Mouse (Mus musculus) right cerebral cortex, postnatal 25 days (tissue): ENCODE measurements around the gene Vps36.

ENCODE experiments used
- DNase-seq: peaks from one replicate; pipeline ENCODE4 v3.0.0; 2022

Vps36 gene

GRCm38 (mm10) chr8:22192660-22193431 lies at the start of gene Vps36:
Gene Vps36, plus strand, starts transcription at chr8:22192809.
- peak; percentile 85 for DNase-seq

GRCm38 (mm10) chr8:22143764-22144491 lies 48.7 kb upstream of the Vps36 start:
- no peak for DNase-seq

GRCm38 (mm10) chr8:22145831-22146230 lies 46.8 kb upstream of the Vps36 start:
- DNase-seq, result no peak

- no peak for DNase-seq
Measured at GRCm38 (mm10) chr8:22147706-22148366, 44.8 kb upstream of the Vps36 start.

GRCm38 (mm10) chr8:22148367-22148740 lies 44.3 kb upstream of the Vps36 start:
- DNase-seq, result no peak

GRCm38 (mm10) chr8:22149643-22150344 lies 42.8 kb upstream of the Vps36 start:
- no peak for DNase-seq

GRCm38 (mm10) chr8:22150345-22150663 lies 42.3 kb upstream of the Vps36 start:
- DNase-seq, result no peak

- no peak for DNase-seq
Measured at GRCm38 (mm10) chr8:22162206-22162605, 30.4 kb upstream of the Vps36 start.

GRCm38 (mm10) chr8:22164431-22164830 lies 28.2 kb upstream of the Vps36 start:
- no peak for DNase-seq

GRCm38 (mm10) chr8:22165251-22166079 lies 27.1 kb upstream of the Vps36 start:
- DNase-seq, result no peak

GRCm38 (mm10) chr8:22166080-22166603 lies 26.5 kb upstream of the Vps36 start, which contains the start of gene Nek3:
Gene Nek3, minus strand, starts transcription at chr8:22166435.
- peak; percentile 76 for DNase-seq

- DNase-seq, result no peak
Measured at GRCm38 (mm10) chr8:22169167-22169566, 23.4 kb upstream of the Vps36 start.

GRCm38 (mm10) chr8:22175966-22176365 lies 16.6 kb upstream of the Vps36 start:
- no peak for DNase-seq

GRCm38 (mm10) chr8:22184884-22185283 lies 7.7 kb upstream of the Vps36 start:
- no peak for DNase-seq

GRCm38 (mm10) chr8:22185431-22186397 lies 6.9 kb upstream of the Vps36 start, which contains the start of gene Ckap2:
Gene Ckap2, minus strand, starts transcription at chr8:22185819.
- DNase-seq, result peak; percentile 80

- no peak for DNase-seq
Measured at GRCm38 (mm10) chr8:22193432-22194010, 912 bp downstream of the Vps36 start.

- no peak for DNase-seq
Measured at GRCm38 (mm10) chr8:22197914-22198313, 5.3 kb downstream of the Vps36 start.

GRCm38 (mm10) chr8:22199481-22199880 lies 6.9 kb downstream of the Vps36 start:
- DNase-seq, result no peak

GRCm38 (mm10) chr8:22207535-22207934 lies 14.9 kb downstream of the Vps36 start:
- DNase-seq, result no peak

GRCm38 (mm10) chr8:22209012-22209411 lies 16.4 kb downstream of the Vps36 start:
- no peak for DNase-seq
